Comparison of ENCODE assay signal across 17 mouse cellular contexts in genomic region chr3:147716391-147716790, GRCm38 (mm10).
"Had no signal": no experiment of that assay in that cellular context is flagged by ENCODE, and none has a peak within 500 bp of the region (broad histone marks: within the 10 kb centered on the region; RNA-seq: fewer than 3 reads in every experiment).

No protein-coding gene starts in this region.

- H3K4me1 ChIP-seq: liver, embryonic 13.5 days; liver, embryonic 15.5 days; lung, embryonic 15.5 days; midbrain, embryonic 12.5 days; neural tube, embryonic 12.5 days had no signal

- H3K36me3 ChIP-seq: liver, embryonic 13.5 days; liver, embryonic 15.5 days; lung, embryonic 15.5 days; midbrain, embryonic 12.5 days; neural tube, embryonic 12.5 days had no signal

- H3K4me2 ChIP-seq: liver, embryonic 13.5 days; liver, embryonic 15.5 days; lung, embryonic 15.5 days; midbrain, embryonic 12.5 days; neural tube, embryonic 12.5 days had no signal

- ATAC-seq: liver, postnatal 0 days; lung, postnatal 0 days; midbrain, embryonic 16.5 days had no signal

- H3K9ac ChIP-seq: liver, embryonic 13.5 days; liver, embryonic 15.5 days; liver, postnatal 0 days; lung, embryonic 15.5 days; midbrain, embryonic 12.5 days; neural tube, embryonic 12.5 days had no signal

- H3K27me3 ChIP-seq: liver, embryonic 13.5 days; liver, embryonic 15.5 days; lung, embryonic 15.5 days; midbrain, embryonic 12.5 days; neural tube, embryonic 12.5 days had no signal

- DNase-seq: liver, embryonic 13.5 days; liver, postnatal 0 days; lung, adult 2 months; lung, postnatal 14 days; lung, postnatal 4 days; right cerebral cortex, postnatal 25 days; right cerebral cortex, postnatal 4 days; spleen, adult 18-20 months; thymus, adult 18-20 months; thymus, postnatal 14 days; thymus, postnatal 36 days had no signal

- H3K4me3 ChIP-seq: liver, embryonic 13.5 days; liver, embryonic 15.5 days; lung, embryonic 15.5 days; midbrain, embryonic 12.5 days; neural tube, embryonic 12.5 days had no signal

- H3K9me3 ChIP-seq: liver, embryonic 13.5 days; liver, embryonic 15.5 days; lung, embryonic 15.5 days; midbrain, embryonic 12.5 days; neural tube, embryonic 12.5 days had no signal

- H3K27ac ChIP-seq: liver, embryonic 13.5 days; liver, embryonic 15.5 days; lung, embryonic 15.5 days; midbrain, embryonic 12.5 days; neural tube, embryonic 12.5 days had no signal
